Mouse (Mus musculus): Measurements from ENCODE around the gene AC124108.1. TPM values are rescaled to one million over a fixed set of nuclear protein-coding genes. Genes with fewer than 3 reads are reported as not detected.

AC124108.1 gene
- total RNA-seq, 2 experiments from 2014 or later, result 0.17 to 0.25 TPM

DNA sequence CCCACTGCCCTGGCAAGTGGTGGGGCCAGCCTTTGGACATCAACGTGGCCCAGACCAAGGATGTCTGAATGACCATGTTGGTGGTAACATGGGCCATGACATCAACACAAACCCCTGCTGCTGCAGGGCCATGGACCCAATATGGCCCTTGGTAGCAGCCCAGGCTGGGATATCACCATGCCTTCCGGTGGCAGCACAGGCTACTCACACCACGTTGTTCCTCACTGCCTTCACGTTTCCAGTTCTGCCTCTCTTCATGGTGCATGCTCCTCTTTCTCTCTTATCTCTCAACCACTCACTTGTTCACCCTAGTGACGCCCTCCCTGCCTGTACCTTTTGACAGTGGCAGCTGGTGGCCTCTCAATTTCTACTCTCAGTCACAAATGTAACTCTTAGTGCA is 53.8 kb downstream of the AC124108.1 start:
- DNase-seq (ENCODE audit: low spot score in 2 of 2), result no peak

DNA sequence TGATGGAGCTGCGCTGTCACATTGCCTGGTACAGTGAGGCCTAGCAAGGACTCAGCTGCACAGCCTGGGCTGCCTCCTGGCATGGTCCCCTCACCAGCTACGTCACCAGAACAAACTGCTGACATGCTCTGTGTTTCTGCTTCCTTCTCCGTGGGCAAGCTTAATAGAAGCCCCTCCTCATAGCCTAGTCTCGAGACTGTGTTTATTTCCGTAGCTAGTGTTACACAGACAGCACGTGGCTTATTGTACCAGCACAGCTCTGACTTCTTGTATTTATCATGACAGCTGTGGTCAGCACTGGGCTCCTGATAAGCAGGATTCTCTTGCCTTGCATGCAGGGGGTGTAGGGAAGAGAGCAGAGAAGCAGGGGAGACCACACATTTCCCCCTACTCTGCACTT is 54.9 kb downstream of the AC124108.1 start:
- no peak for DNase-seq (ENCODE audit: low spot score in 2 of 2)

- no peak for DNase-seq (ENCODE audit: low spot score in 2 of 2)
These were observed 55.4 kb downstream of the AC124108.1 start for GRCm38 (mm10) chr1:132246641-132247040.

GRCm38 (mm10) chr1:132254467-132254866 is 63.2 kb downstream of the AC124108.1 start:
- DNase-seq (ENCODE audit: low spot score in 2 of 2), result no peak

Small RNA genes within 50 kb of the gene (microRNA-seq; reads per million reads assigned to microRNA genes)
- 40.5 reads per million, percentile 36 among the genes with 10 or more reads in this experiment for gene Mir135b

Other genes with a start within 250 kb of the AC124108.1 start
- 10 to 100 TPM; 11.6 to 15.1 TPM for gene Slc45a3, start 228.5 kb upstream of the AC124108.1 start, total RNA-seq (2021)
- gene Elk4, start 183.8 kb upstream of the AC124108.1 start, total RNA-seq (2021), result 100 to 1,000 TPM; 130 to 135 TPM
- gene Mfsd4a, start 123.4 kb upstream of the AC124108.1 start, total RNA-seq (2021), result 1 to 10 TPM; 4.9 to 6.3 TPM
- gene Cdk18, start 51.8 kb upstream of the AC124108.1 start, total RNA-seq (2021), result 10 to 100 TPM; 24.8 to 25.1 TPM
- gene Lemd1, start within 50 bp of the AC124108.1 start, total RNA-seq (2021), result under 1 TPM; 0.17 to 0.67 TPM
- not detected for gene Gm10188, start 38.3 kb downstream of the AC124108.1 start, total RNA-seq (2021)
- gene Klhdc8a, start 107.2 kb downstream of the AC124108.1 start, total RNA-seq (2021), result 100 to 1,000 TPM; 100 to 109 TPM
- gene Nuak2, start 124.7 kb downstream of the AC124108.1 start, total RNA-seq (2021), result 1 to 10 TPM; 3.3 to 7.4 TPM
- gene Tmcc2, start 199.8 kb downstream of the AC124108.1 start, total RNA-seq (2021), result 10 to 100 TPM; 32.8 to 50.6 TPM
- gene Dstyk, start 226.1 kb downstream of the AC124108.1 start, total RNA-seq (2021), result 10 to 100 TPM; 28.3 to 29.0 TPM